Mouse (Mus musculus): ENCODE data around the gene Stpg3. TPM values are rescaled to one million over a fixed set of nuclear protein-coding genes. Genes with fewer than 3 reads are reported as not detected.

Gene Stpg3
- polyA plus RNA-seq, 1 experiment from 2014 or later: not detected

DNA sequence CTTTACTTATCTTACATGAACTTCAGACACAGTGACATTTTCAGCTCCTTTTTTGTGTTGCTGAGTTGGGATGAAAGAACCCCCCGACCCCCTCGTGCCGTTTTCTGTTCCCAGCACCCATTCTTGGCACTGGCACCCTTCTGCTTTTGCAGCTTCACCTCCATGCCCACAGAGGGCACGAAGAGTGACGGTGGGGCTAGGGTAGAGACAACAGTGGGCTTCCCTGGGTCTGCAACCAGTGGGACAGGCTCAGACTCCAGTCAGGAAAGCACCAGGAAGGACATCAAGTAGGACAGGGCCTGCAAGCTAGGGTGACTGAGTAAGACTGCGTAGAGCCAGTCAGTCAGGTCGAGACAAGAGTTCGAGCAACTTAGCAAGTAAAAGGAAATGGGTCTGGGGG lies 25.9 kb upstream of the Stpg3 start:
- peak overlapping the region; percentile 63 for H3K4me2 ChIP-seq
- 46% methylated on average over 8 of the region's 8 CpGs for WGBS
- peaks cover 18% of the 10 kb centered on the region for H3K4me1 ChIP-seq (ENCODE audit: control insufficient read depth, insufficient read depth, low read length)
- DNase-seq (ENCODE audit: low spot score, missing footprints) (no peak), ATAC-seq (ENCODE audit: low FRiP score) (peak; percentile 10; the same call in 1 of the 2 replicates)
- peak overlapping the region; percentile 25; the same call in 1 of the 2 replicates for H3K9ac ChIP-seq (ENCODE audit: low read length)
- H3K9me3 ChIP-seq (ENCODE audit: control insufficient read depth, low read length): no peaks in the 10 kb centered on the region
- H3K4me3 ChIP-seq (ENCODE audit: low read depth, low read length): peak overlapping the region; percentile 43
- no peaks in the 10 kb centered on the region for H3K36me3 ChIP-seq (ENCODE audit: control insufficient read depth, insufficient read depth, low read length)
- H3K27me3 ChIP-seq (ENCODE audit: control insufficient read depth, insufficient read depth, low read length): peaks cover 6% of the 10 kb centered on the region
- no peak overlapping the region for H3K27ac ChIP-seq (ENCODE audit: low read depth, low read length)

DNA sequence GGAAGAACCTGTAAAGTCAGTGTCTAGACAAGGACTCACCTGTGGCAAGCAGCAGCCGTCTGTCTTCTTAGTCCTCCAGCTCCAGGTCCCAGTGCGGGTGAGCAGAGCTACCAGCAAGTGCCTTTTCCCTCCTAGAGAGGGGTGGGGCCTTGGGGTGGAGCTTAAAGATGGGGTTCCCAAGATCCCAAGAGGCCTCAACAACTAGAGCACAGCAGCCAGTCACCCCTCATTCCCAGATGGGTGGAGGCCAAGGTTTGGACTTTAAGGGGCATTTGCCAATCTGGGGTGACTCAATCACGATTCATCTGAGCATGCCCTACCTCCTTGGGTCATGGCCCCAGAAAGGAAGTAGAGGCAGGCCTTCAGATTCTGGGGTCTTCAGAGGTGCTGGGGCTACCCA lies 25.3 kb upstream of the Stpg3 start:
- Histone ChIP-seq H3K27ac (ENCODE audit: low read depth, low read length) (no peak overlapping the region), H3K9me3 (ENCODE audit: control insufficient read depth, low read length) (no peaks in the 10 kb centered on the region), H3K9ac (ENCODE audit: low read length) (no peak overlapping the region), H3K36me3 (ENCODE audit: control insufficient read depth, insufficient read depth, low read length) (no peaks in the 10 kb centered on the region), H3K27me3 (ENCODE audit: control insufficient read depth, insufficient read depth, low read length) (peaks cover 6% of the 10 kb centered on the region), H3K4me2 (no peak overlapping the region), H3K4me1 (ENCODE audit: control insufficient read depth, insufficient read depth, low read length) (peaks cover 18% of the 10 kb centered on the region), H3K4me3 (ENCODE audit: low read depth, low read length) (no peak overlapping the region)
- 90% methylated on average over 3 of the region's 3 CpGs for WGBS
- no peak for ATAC-seq (ENCODE audit: low FRiP score)
- peak; percentile 53 for DNase-seq (ENCODE audit: low spot score, missing footprints)

DNA sequence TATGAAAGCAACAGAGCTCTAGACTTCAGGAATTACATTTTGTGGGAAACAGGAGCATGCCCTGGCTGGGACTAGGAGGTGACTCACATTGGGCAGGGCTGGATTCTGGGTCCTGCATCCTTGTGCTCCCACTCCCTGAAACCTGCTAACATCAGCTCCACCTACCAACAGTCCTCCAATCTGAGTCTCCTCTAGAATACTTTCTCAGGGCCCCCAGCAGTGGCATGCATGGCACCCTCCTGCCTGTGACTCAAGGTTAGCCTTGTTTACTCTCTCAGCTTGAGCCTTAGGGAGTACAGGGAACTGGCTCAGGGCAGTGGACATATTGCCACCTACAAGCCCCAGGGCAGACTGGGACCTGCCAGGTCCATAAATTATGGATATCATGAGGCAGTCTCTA lies 23.7 kb upstream of the Stpg3 start:
- H3K4me3 ChIP-seq (ENCODE audit: low read depth, low read length): no peak overlapping the region
- H3K27ac ChIP-seq (ENCODE audit: low read depth, low read length): no peak overlapping the region
- H3K9ac ChIP-seq (ENCODE audit: low read length): no peak overlapping the region
- H3K27me3 ChIP-seq (ENCODE audit: control insufficient read depth, insufficient read depth, low read length): peaks cover 6% of the 10 kb centered on the region
- no peaks in the 10 kb centered on the region for H3K9me3 ChIP-seq (ENCODE audit: control insufficient read depth, low read length)
- ATAC-seq (ENCODE audit: low FRiP score) (no peak), DNase-seq (ENCODE audit: low spot score, missing footprints) (peak; percentile 57)
- H3K36me3 ChIP-seq (ENCODE audit: control insufficient read depth, insufficient read depth, low read length): no peaks in the 10 kb centered on the region
- H3K4me2 ChIP-seq: no peak overlapping the region
- peaks cover 18% of the 10 kb centered on the region for H3K4me1 ChIP-seq (ENCODE audit: control insufficient read depth, insufficient read depth, low read length)

DNA sequence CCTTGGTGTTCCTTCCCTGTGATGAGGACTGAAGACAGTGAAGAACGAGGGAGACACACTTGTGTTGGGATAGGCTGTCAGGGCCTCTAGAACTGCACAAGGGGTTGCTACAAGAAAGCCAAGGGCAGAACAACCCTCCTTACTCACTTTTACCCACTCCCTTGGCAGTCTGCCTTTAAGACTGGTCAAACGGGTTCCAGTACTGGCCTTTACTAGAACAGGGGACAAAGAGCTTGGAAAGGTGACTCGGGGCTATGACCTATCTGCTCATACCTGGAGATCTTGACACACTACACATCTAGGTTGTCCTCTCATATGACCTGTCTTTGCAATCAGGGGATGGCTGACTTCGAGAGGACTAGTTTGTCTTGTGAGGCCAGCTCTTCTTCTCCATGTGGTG lies 23.1 kb upstream of the Stpg3 start:
- H3K27ac ChIP-seq (ENCODE audit: low read depth, low read length): no peak overlapping the region
- WGBS: 70% methylated on average over 4 of the region's 4 CpGs
- no peak for ATAC-seq (ENCODE audit: low FRiP score)

DNA sequence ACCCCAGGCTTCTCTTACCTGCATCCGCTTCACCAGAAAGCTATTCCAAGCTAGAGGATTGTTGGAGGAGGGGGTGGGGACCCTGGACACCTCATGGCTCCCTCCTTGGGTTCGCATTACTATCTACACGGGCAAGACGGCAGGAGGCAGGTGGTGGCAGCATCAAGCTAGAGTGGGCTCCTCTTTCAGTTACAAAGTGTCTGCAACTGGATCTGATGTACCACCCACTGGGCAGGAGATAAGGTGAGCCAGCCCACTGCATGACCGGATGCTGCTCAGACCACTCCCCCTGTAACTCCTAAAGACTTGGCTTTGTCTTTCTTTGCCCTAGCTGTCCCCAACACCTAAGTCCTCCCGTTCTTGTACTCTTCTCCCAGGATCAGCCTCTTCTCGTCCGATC lies 22.2 kb upstream of the Stpg3 start, which contains the start of gene Rnf224:
Gene Rnf224, minus strand, starts transcription at position 174 of the 400 bp plus-strand sequence.
- Histone ChIP-seq H3K36me3 (ENCODE audit: control insufficient read depth, insufficient read depth, low read length) (no peaks in the 10 kb centered on the region), H3K27ac (ENCODE audit: low read depth, low read length) (no peak within 1 kb of the TSS), H3K9ac (ENCODE audit: low read length) (no peak within 1 kb of the TSS), H3K4me3 (ENCODE audit: low read depth, low read length) (no peak within 1 kb of the TSS), H3K4me1 (ENCODE audit: control insufficient read depth, insufficient read depth, low read length) (peaks cover 9% of the 10 kb centered on the region), H3K4me2 (no peak within 1 kb of the TSS), H3K27me3 (ENCODE audit: control insufficient read depth, insufficient read depth, low read length) (peaks cover 4% of the 10 kb centered on the region), H3K9me3 (ENCODE audit: control insufficient read depth, low read length) (no peaks in the 10 kb centered on the region)
- peak; percentile 67 for DNase-seq (ENCODE audit: low spot score, missing footprints)
- WGBS: 40% methylated on average over 8 of the region's 8 CpGs
- ATAC-seq (ENCODE audit: low FRiP score): no peak

More for the DNA sequence above, 23.1 kb upstream of the Stpg3 start:
- peak; percentile 66 for DNase-seq (ENCODE audit: low spot score, missing footprints)
- Histone ChIP-seq H3K4me1 (ENCODE audit: control insufficient read depth, insufficient read depth, low read length) (peaks cover 14% of the 10 kb centered on the region), H3K27me3 (ENCODE audit: control insufficient read depth, insufficient read depth, low read length) (peaks cover 6% of the 10 kb centered on the region), H3K4me2 (no peak overlapping the region), H3K36me3 (ENCODE audit: control insufficient read depth, insufficient read depth, low read length) (no peaks in the 10 kb centered on the region), H3K9ac (ENCODE audit: low read length) (no peak overlapping the region), H3K9me3 (ENCODE audit: control insufficient read depth, low read length) (no peaks in the 10 kb centered on the region), H3K4me3 (ENCODE audit: low read depth, low read length) (no peak overlapping the region)

DNA sequence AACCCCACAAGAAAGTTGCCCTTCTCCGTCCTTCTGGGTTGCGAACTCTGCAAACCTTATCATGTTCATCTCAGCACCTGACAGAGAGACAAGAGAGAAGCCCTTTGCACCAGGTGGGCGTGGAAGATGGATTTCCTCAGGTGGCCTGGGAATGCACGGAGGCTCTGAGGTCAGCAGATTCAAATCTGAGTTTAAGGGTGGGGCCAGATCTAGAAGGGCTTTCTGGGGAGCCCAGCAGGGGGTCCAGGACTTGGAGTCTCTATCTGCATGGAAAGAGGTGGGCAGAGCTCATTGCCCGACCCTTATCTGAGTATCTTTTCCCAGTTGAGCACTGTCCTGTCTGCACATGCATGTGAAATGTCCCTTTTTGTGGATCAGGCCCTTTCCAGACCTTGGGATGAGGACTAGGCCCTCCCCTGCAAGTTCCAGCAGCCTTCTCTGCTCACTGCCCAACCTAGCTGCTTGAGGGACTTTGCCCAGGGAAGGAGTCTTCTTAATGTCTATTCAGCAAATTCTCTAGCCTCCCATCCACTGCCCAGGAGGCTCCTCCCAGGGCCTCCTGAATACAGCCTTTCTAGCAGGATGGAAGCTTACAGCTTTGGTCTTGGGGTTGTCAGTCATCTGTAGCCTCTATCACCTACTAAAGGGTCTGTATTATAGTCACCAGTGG lies 20.2 kb upstream of the Stpg3 start:
- DNase-seq (ENCODE audit: low spot score, missing footprints) (peak; percentile 73), ATAC-seq (ENCODE audit: low FRiP score) (no peak)
- WGBS: 79% methylated on average over 5 of the region's 5 CpGs
- no peaks in the 10 kb centered on the region for H3K27me3 ChIP-seq (ENCODE audit: control insufficient read depth, insufficient read depth, low read length)
- no peaks in the 10 kb centered on the region for H3K4me1 ChIP-seq (ENCODE audit: control insufficient read depth, insufficient read depth, low read length)
- H3K36me3 ChIP-seq (ENCODE audit: control insufficient read depth, insufficient read depth, low read length): no peaks in the 10 kb centered on the region
- no peak overlapping the region for H3K9ac ChIP-seq (ENCODE audit: low read length)
- H3K4me3 ChIP-seq (ENCODE audit: low read depth, low read length): no peak overlapping the region
- H3K4me2 ChIP-seq: no peak overlapping the region
- H3K27ac ChIP-seq (ENCODE audit: low read depth, low read length): no peak overlapping the region
- no peaks in the 10 kb centered on the region for H3K9me3 ChIP-seq (ENCODE audit: control insufficient read depth, low read length)

DNA sequence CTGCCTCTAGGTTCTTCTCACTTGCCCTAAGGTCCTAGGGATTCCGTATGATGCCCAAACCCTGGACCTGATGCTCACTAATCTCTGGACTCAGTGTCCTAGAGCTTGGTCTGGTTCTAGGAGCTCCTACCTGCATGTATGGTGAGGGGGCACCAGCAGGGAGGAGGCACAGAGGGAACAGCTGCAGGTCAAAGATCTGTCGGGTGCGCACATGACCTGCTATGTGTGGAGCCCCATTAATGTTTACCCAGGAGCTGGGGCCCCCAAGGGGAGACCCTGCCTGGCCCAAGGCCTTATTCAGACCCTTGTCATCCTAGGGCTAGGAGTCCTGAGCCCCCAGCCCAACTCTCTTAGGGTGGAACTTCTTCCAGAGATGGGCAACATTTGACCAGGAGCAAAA lies 19.6 kb upstream of the Stpg3 start, which contains the start of gene Slc34a3:
Gene Slc34a3, minus strand, starts transcription at position 315 of the 400 bp plus-strand sequence.
- Histone ChIP-seq H3K4me1 (ENCODE audit: control insufficient read depth, insufficient read depth, low read length) (no peaks in the 10 kb centered on the region), H3K27me3 (ENCODE audit: control insufficient read depth, insufficient read depth, low read length) (no peaks in the 10 kb centered on the region), H3K9ac (ENCODE audit: low read length) (no peak within 1 kb of the TSS), H3K27ac (ENCODE audit: low read depth, low read length) (no peak within 1 kb of the TSS), H3K4me2 (no peak within 1 kb of the TSS), H3K4me3 (ENCODE audit: low read depth, low read length) (no peak within 1 kb of the TSS), H3K36me3 (ENCODE audit: control insufficient read depth, insufficient read depth, low read length) (no peaks in the 10 kb centered on the region), H3K9me3 (ENCODE audit: control insufficient read depth, low read length) (no peaks in the 10 kb centered on the region)
- ATAC-seq (ENCODE audit: low FRiP score): no peak
- WGBS: 87% methylated on average over 3 of the region's 3 CpGs
- DNase-seq (ENCODE audit: low spot score, missing footprints): peak; percentile 44

DNA sequence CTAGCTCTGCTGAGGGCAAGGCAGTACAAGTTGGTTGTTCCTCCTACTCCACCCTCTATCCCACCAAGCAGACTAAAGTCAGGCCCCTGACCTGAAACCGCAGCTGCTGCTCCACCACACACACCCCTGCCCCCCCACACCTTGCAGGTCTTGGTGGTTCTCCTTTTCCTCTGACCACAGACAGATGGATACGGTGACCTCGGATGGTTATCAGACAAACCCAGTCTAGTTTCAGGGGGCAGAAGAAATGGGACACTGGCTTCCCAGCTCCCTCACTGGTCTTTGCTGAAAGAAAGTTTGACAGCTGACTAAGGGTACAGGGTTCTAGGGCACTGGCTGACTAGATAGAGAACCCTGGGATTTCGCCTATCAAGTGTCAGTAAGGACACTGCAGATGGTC lies 19.0 kb upstream of the Stpg3 start:
- H3K9ac ChIP-seq (ENCODE audit: low read length): no peak overlapping the region
- no peak overlapping the region for H3K27ac ChIP-seq (ENCODE audit: low read depth, low read length)
- no peaks in the 10 kb centered on the region for H3K9me3 ChIP-seq (ENCODE audit: control insufficient read depth, low read length)
- H3K27me3 ChIP-seq (ENCODE audit: control insufficient read depth, insufficient read depth, low read length): no peaks in the 10 kb centered on the region
- H3K4me1 ChIP-seq (ENCODE audit: control insufficient read depth, insufficient read depth, low read length): no peaks in the 10 kb centered on the region
- H3K4me2 ChIP-seq: no peak overlapping the region
- ATAC-seq (ENCODE audit: low FRiP score) (no peak), DNase-seq (ENCODE audit: low spot score, missing footprints) (peak; percentile 78)
- WGBS: 86% methylated on average over 4 of the region's 4 CpGs
- no peak overlapping the region for H3K4me3 ChIP-seq (ENCODE audit: low read depth, low read length)
- no peaks in the 10 kb centered on the region for H3K36me3 ChIP-seq (ENCODE audit: control insufficient read depth, insufficient read depth, low read length)

DNA sequence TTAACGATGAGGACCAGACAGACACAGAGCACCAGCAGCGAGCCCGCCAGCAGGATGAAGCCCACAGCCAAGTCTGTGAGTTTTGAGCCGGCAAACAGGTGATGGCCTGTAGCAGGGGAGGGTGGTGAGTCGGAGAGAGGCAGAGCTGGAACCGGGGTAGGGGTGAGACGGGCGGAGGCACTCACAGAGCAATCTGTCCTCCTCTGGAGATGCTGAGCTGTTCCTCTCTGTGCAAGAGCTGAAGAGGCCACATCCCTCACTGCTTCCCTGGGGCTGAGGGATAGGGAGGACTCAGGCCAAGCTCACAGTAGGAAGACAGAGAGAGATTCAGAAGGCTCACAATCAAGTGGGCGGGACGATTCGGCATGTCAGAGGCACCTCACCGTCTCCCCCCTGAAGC lies 16.6 kb upstream of the Stpg3 start:
- ATAC-seq (ENCODE audit: low FRiP score) (no peak), DNase-seq (ENCODE audit: low spot score, missing footprints) (no peak)
- Histone ChIP-seq H3K9me3 (ENCODE audit: control insufficient read depth, low read length) (no peaks in the 10 kb centered on the region), H3K4me3 (ENCODE audit: low read depth, low read length) (no peak overlapping the region), H3K27ac (ENCODE audit: low read depth, low read length) (no peak overlapping the region), H3K27me3 (ENCODE audit: control insufficient read depth, insufficient read depth, low read length) (no peaks in the 10 kb centered on the region), H3K9ac (ENCODE audit: low read length) (no peak overlapping the region), H3K4me1 (ENCODE audit: control insufficient read depth, insufficient read depth, low read length) (no peaks in the 10 kb centered on the region), H3K4me2 (no peak overlapping the region), H3K36me3 (ENCODE audit: control insufficient read depth, insufficient read depth, low read length) (no peaks in the 10 kb centered on the region)
- WGBS: 52% methylated on average over 11 of the region's 12 CpGs

Data from midbrain, embryonic 11.5 days (tissue).